19 mouse cellular contexts compared by ENCODE assay signal in the genomic region with DNA sequence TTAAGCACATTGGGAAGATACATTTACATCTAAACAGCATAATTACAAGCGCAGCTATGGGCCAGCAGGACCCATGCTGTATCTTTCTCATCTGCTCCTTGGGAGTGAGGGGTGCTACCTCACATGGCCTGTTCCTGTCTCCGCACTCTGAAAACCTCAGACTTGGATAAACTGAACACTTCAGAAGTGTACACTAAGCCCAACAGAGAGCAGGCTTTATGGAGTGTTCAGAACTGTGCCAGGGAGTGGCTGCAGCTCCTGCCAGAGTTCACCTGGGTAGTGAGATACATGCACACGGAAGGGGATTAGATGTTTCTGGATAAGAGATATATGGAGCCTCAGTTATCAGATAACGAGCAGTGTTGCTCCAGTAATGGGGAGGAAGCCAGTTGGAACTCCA. TPM values are rescaled to one million over a fixed set of nuclear protein-coding genes. Genes with fewer than 3 reads are reported as not detected.
A peak's percentile ranks its signal among the peaks of the same experiment; 100 is the strongest.
DNase-seq lines count a peak whose midpoint lies in the region; ATAC-seq and TF ChIP-seq lines count a peak whose summit lies in the region.
"Had no signal": no experiment of that assay in that cellular context is flagged by ENCODE, and none has a peak within 500 bp of the region (broad histone marks: within the 10 kb centered on the region; RNA-seq: fewer than 3 reads in every experiment).

No protein-coding gene starts in this region.

- no peaks in the 10 kb centered on the region for H3K9me3 ChIP-seq in lung, embryonic 16.5 days (ENCODE audit: control insufficient read depth, low read length)
- no peaks in the 10 kb centered on the region for H3K9me3 ChIP-seq in lung, postnatal 0 days (ENCODE audit: low read length)
- H3K9me3 ChIP-seq: G1E had no signal

- no peaks in the 10 kb centered on the region for H3K27me3 ChIP-seq in lung, embryonic 16.5 days (ENCODE audit: control insufficient read depth, insufficient read depth, low read depth, low read length)
- no peaks in the 10 kb centered on the region for H3K27me3 ChIP-seq in lung, postnatal 0 days (replicated peaks; ENCODE audit: insufficient read depth, low read length)
- H3K27me3 ChIP-seq: CH12.LX, Patski had no signal

- 64% methylated on average over 4 of the region's 4 CpGs for WGBS in lung, embryonic 16.5 days
- WGBS in lung, postnatal 0 days, result 58% methylated on average over 4 of the region's 4 CpGs

- H3K9ac ChIP-seq in lung, embryonic 16.5 days (ENCODE audit: low read length), result no peak overlapping the region
- H3K9ac ChIP-seq in lung, postnatal 0 days (replicated peaks; ENCODE audit: low read depth), result no peak overlapping the region

- no peak overlapping the region for H3K4me2 ChIP-seq in lung, embryonic 16.5 days (ENCODE audit: low read depth, low read length)
- no peak overlapping the region for H3K4me2 ChIP-seq in lung, postnatal 0 days (replicated peaks; ENCODE audit: low read depth, low read length)

- TF ChIP-seq CTCF in lung, postnatal 0 days (IDR thresholded peaks at IDR 0.05), result no peak

- no peak for TF ChIP-seq EP300 in lung, postnatal 0 days (IDR thresholded peaks at IDR 0.05)

- DNase-seq in lung, postnatal 10 days, result no peak
- DNase-seq in lung, postnatal 0 days (ENCODE audit: low spot score), result peak; percentile 51
- DNase-seq in lung, postnatal 36 days, result no peak
- DNase-seq: adrenal gland, adult 2 months; adrenal gland, adult 8-10 months; adrenal gland, postnatal 10 days; adrenal gland, postnatal 14 days; adrenal gland, postnatal 25 days; adrenal gland, postnatal 36 days; B cell, adult 2 months; cerebellum, adult 11 months; cerebellum, adult 11-12 months; cerebellum, adult 18-20 months had no signal

- H3K4me3 ChIP-seq in lung, embryonic 16.5 days (ENCODE audit: low read length), result no peak overlapping the region
- H3K4me3 ChIP-seq in lung, postnatal 0 days (ENCODE audit: low read depth, low read length), result no peak overlapping the region

- H3K36me3 ChIP-seq in lung, embryonic 16.5 days (ENCODE audit: control insufficient read depth, insufficient read depth, low read length), result no peaks in the 10 kb centered on the region
- no peaks in the 10 kb centered on the region for H3K36me3 ChIP-seq in lung, postnatal 0 days (ENCODE audit: insufficient read depth, low read length)

- H3K4me1 ChIP-seq in lung, embryonic 16.5 days (replicated peaks; ENCODE audit: control insufficient read depth, insufficient read depth, low read length), result peaks cover 26% of the 10 kb centered on the region
- H3K4me1 ChIP-seq in lung, postnatal 0 days (ENCODE audit: insufficient read depth, low read depth, low read length), result peaks cover 11% of the 10 kb centered on the region; the same call in 1 of the 2 replicates

- H3K27ac ChIP-seq in lung, embryonic 16.5 days (ENCODE audit: low read length), result no peak overlapping the region
- no peak overlapping the region for H3K27ac ChIP-seq in lung, postnatal 0 days (ENCODE audit: low read length)

- ATAC-seq in lung, embryonic 16.5 days (ENCODE audit: low read depth), result peak; percentile 64; the same call in 1 of the 2 replicates
- 0 out of 2 replicates have a peak, but pooled peaks have one; percentile 33 for ATAC-seq in lung, postnatal 0 days
- ATAC-seq: activated CD4-positive, CD25-positive, alpha-beta regulatory T cell, adult 4 months; CD4-positive, CD25-positive, alpha-beta regulatory T cell, adult 4 months; Patski had no signal

RNA-seq across cellular contexts. Expression of a gene that starts 8.7 kb away (rescaled TPM):
- polyA plus RNA-seq in lung, embryonic 16.5 days (2015; fragmentation: Nextera tagmentation; extraction: Ambion mirVana), result 36.4 and 38.9 TPM in 2 replicates
- polyA plus RNA-seq in lung, postnatal 0 days (2015; fragmentation: Nextera tagmentation; extraction: Ambion mirVana), result 25.5 and 27.9 TPM in 2 replicates
